Mouse (Mus musculus) thymus, adult 2 months (tissue): Measurements from ENCODE around the gene Samd4b.

Experiments used
- CTCF ChIP-seq: fragments of 200-500 bp; IDR thresholded peaks from 2 replicates; pipeline ENCODE4 v1.5.1; 2012; ENCODE audit warnings: mild to moderate bottlenecking, control low read depth, low read length, moderate library complexity, borderline replicate concordance; ENCODE audit not compliant: control insufficient read depth, poor library complexity, insufficient read depth; ENCODE audit errors: extremely low read depth
- POLR2A ChIP-seq: fragments of 200-500 bp; IDR thresholded peaks from 2 replicates; pipeline ENCODE4 v1.6.1; 2012; ENCODE audit warnings: mild to moderate bottlenecking, low read length, control low read depth, moderate library complexity; ENCODE audit not compliant: control insufficient read depth, poor library complexity, insufficient read depth; ENCODE audit errors: extremely low read depth

GRCm38 (mm10) chr7:28591862-28592261 lies 6.1 kb downstream of the Samd4b start:
- TF ChIP-seq POLR2A (no peak), CTCF (no peak)
